In genomic region chr9:61368567-61369240, GRCm38 (mm10) we compare ENCODE assay signal across 8 mouse cellular contexts. TPM values are rescaled to one million over a fixed set of nuclear protein-coding genes. Genes with fewer than 3 reads are reported as not detected.
DNase-seq lines count a peak whose midpoint lies in the region; ATAC-seq and TF ChIP-seq lines count a peak whose summit lies in the region.

No protein-coding gene starts in this region.

- peaks cover 45% of the 10 kb centered on the region for H3K27me3 ChIP-seq in embryonic facial prominence, embryonic 10.5 days (replicated peaks; ENCODE audit: low read depth, poor library complexity, severe bottlenecking)
- H3K27me3 ChIP-seq in heart, postnatal 0 days (ENCODE audit: control insufficient read depth, insufficient read depth, low read length): peaks cover 76% of the 10 kb centered on the region
- H3K27me3 ChIP-seq in midbrain, embryonic 10.5 days (ENCODE audit: low read depth, poor library complexity, severe bottlenecking): peaks cover 47% of the 10 kb centered on the region

- no peak for ATAC-seq in heart, postnatal 0 days (ENCODE audit: insufficient read depth, low read depth)
- no peak for ATAC-seq in monocyte, adult 5-6 weeks (replicated peaks; ENCODE audit: insufficient number of reproducible peaks, low FRiP score, low TSS enrichment, poor library complexity, severe bottlenecking)

- peaks cover 57% of the 10 kb centered on the region for H3K4me1 ChIP-seq in embryonic facial prominence, embryonic 10.5 days
- H3K4me1 ChIP-seq in heart, postnatal 0 days (ENCODE audit: control insufficient read depth, insufficient read depth): peaks cover 21% of the 10 kb centered on the region; the same call in 1 of the 2 replicates
- peaks cover 65% of the 10 kb centered on the region for H3K4me1 ChIP-seq in midbrain, embryonic 10.5 days

- H3K4me3 ChIP-seq in embryonic facial prominence, embryonic 10.5 days: peak overlapping the region; percentile 95
- peak overlapping the region; percentile 20; the same call in 1 of the 2 replicates for H3K4me3 ChIP-seq in heart, postnatal 0 days (ENCODE audit: low read depth, low read length)
- peak overlapping the region; percentile 54 for H3K4me3 ChIP-seq in midbrain, embryonic 10.5 days

- peak overlapping the region; percentile 50 for H3K4me2 ChIP-seq in heart, postnatal 0 days (ENCODE audit: low read depth, low read length)

- H3K36me3 ChIP-seq in embryonic facial prominence, embryonic 10.5 days (replicated peaks): no peaks in the 10 kb centered on the region
- no peaks in the 10 kb centered on the region for H3K36me3 ChIP-seq in heart, postnatal 0 days (replicated peaks; ENCODE audit: control insufficient read depth, insufficient read depth, low read length)
- H3K36me3 ChIP-seq in midbrain, embryonic 10.5 days: no peaks in the 10 kb centered on the region

- H3K9me3 ChIP-seq in embryonic facial prominence, embryonic 10.5 days: no peaks in the 10 kb centered on the region
- H3K9me3 ChIP-seq in heart, postnatal 0 days (replicated peaks; ENCODE audit: control insufficient read depth, low read length): no peaks in the 10 kb centered on the region
- no peaks in the 10 kb centered on the region for H3K9me3 ChIP-seq in midbrain, embryonic 10.5 days (replicated peaks)

- TF ChIP-seq CTCF in heart, postnatal 0 days (IDR thresholded peaks at IDR 0.05; ENCODE audit: low read depth): no peak

- under 1% methylated on average over 12 of the region's 12 CpGs for WGBS in embryonic facial prominence, embryonic 10.5 days
- WGBS in heart, postnatal 0 days: 5% methylated on average over 12 of the region's 12 CpGs
- under 1% methylated on average over 12 of the region's 12 CpGs for WGBS in midbrain, embryonic 10.5 days

- H3K27ac ChIP-seq in embryonic facial prominence, embryonic 10.5 days (replicated peaks): peak overlapping the region; percentile 86
- no peak overlapping the region for H3K27ac ChIP-seq in heart, postnatal 0 days (ENCODE audit: low read depth)
- H3K27ac ChIP-seq in midbrain, embryonic 10.5 days (replicated peaks): peak overlapping the region; percentile 86

- TF ChIP-seq EP300 in heart, postnatal 0 days (IDR thresholded peaks at IDR 0.05; ENCODE audit: low read depth): peak; percentile 83

- peak; percentile 24 for DNase-seq in right cerebral cortex, adult 18-20 months
- DNase-seq in right cerebral cortex, adult 2 months (ENCODE audit: low spot score in 2 of 2): no peak
- DNase-seq in embryonic facial prominence, embryonic 10.5 days (ENCODE audit: low spot score): peak; percentile 91
- peak; percentile 88 for DNase-seq in heart, postnatal 0 days (ENCODE audit: low spot score)
- peak; percentile 93 for DNase-seq in kidney, postnatal 25 days
- DNase-seq in midbrain, embryonic 10.5 days (ENCODE audit: low spot score): peak; percentile 88
- peak; percentile 93 for DNase-seq in yolk sac, embryonic 10.5 days (ENCODE audit: low spot score)

- H3K9ac ChIP-seq in heart, postnatal 0 days (replicated peaks; ENCODE audit: low read depth, low read length): no peak overlapping the region

RNA-seq across cellular contexts. Expression of gene Tle3, which starts 3.5 kb away (rescaled TPM):
- 50.3 and 51.9 TPM in 2 replicates for polyA plus RNA-seq in embryonic facial prominence, embryonic 10.5 days (2016; fragmentation: Nextera tagmentation; extraction: Ambion mirVana)
- total RNA-seq in heart, postnatal 0 days (2014; rRNA removed; ENCODE audit: low replicate concordance): 22.8 and 33.8 TPM in 2 replicates
- polyA plus RNA-seq in heart, postnatal 0 days (2015; fragmentation: Nextera tagmentation; extraction: Ambion mirVana): 4.5 and 4.9 TPM in 2 replicates
- polyA plus RNA-seq in midbrain, embryonic 10.5 days (2016; fragmentation: Nextera tagmentation; extraction: Ambion mirVana): 48.7 and 55.8 TPM in 2 replicates
- total RNA-seq in monocyte, adult 5-6 weeks (2017): 96.0 to 177 TPM (median 119 TPM) in 3 replicates

Comparison
In these comparisons a context has a peak if more than half of its experiments do, and no peak if none do; other contexts are left out.
1. DNase-seq: peak in right cerebral cortex, adult 18-20 months (single experiment), embryonic facial prominence, embryonic 10.5 days (single experiment), heart, postnatal 0 days (single experiment), kidney, postnatal 25 days (2 of 2), midbrain, embryonic 10.5 days (single experiment) and yolk sac, embryonic 10.5 days (single experiment); none in right cerebral cortex, adult 2 months (0 of 2).
2. H3K4me3 ChIP-seq: peak in every context shown above with its lines; median percentile 95 in embryonic facial prominence, embryonic 10.5 days; 54 in midbrain, embryonic 10.5 days; 20 in heart, postnatal 0 days.